Mouse (Mus musculus) CH12.LX (cell line): Measurements from ENCODE around the gene Evi5. TPM values are rescaled to one million over a fixed set of nuclear protein-coding genes. Genes with fewer than 3 reads are reported as not detected.

Source experiments
- DNase-seq: peaks from one replicate; pipeline ENCODE4 v3.0.0-alpha.2; 2013; ENCODE audit errors: extremely low read depth
- H3K27ac ChIP-seq: 2 replicates; pipeline ENCODE4 v1.5.1; 2012; ENCODE audit warnings: low read depth, mild to moderate bottlenecking, control low read depth, moderate library complexity; ENCODE audit not compliant: insufficient read depth
- H3K27me3 ChIP-seq: replicated peaks from 2 replicates; pipeline ENCODE3; 2012; ENCODE audit warnings: inconsistent platforms
- H3K36me3 ChIP-seq, 2 experiments: replicated peaks in 1 of 2; 2 replicates each; pipeline versions ENCODE3 to v1.6.1; 2012; ENCODE audit warnings: inconsistent platforms in 1 of 2, low read length in 1 of 2, mild to moderate bottlenecking in 1 of 2, mixed read lengths in 1 of 2, moderate library complexity in 1 of 2; ENCODE audit not compliant: control insufficient read depth in 1 of 2, insufficient read depth in 1 of 2
- H3K4me1 ChIP-seq, 2 experiments: 2 replicates each; pipeline ENCODE4 v1.6.1; 2012; ENCODE audit warnings: inconsistent platforms in 1 of 2, moderate library complexity in 1 of 2; ENCODE audit not compliant: insufficient read depth in 2 of 2, control insufficient read depth in 1 of 2
- H3K4me2 ChIP-seq: 2 replicates; pipeline ENCODE4 v1.6.1; 2012; ENCODE audit warnings: low read depth, mild to moderate bottlenecking, control low read depth; ENCODE audit not compliant: poor library complexity, insufficient read depth, severe bottlenecking
- H3K4me3 ChIP-seq, 3 experiments: fragments of 150-350 bp in 1 of 3; sonication (generic) in 1 of 3; replicated peaks in 1 of 3; 2 replicates each; pipeline versions ENCODE3 to v1.5.1; 2011 to 2012; ENCODE audit warnings: low read depth in 2 of 3, low read length in 2 of 3, mild to moderate bottlenecking in 2 of 3, moderate library complexity in 2 of 3, control low read depth in 1 of 3, improper control_type of control experiment in 1 of 3, inconsistent platforms in 1 of 3, mixed read lengths in 1 of 3; ENCODE audit not compliant: poor library complexity in 1 of 3
- H3K79me2 ChIP-seq: replicated peaks from 2 replicates; pipeline ENCODE4 v1.6.1; 2012; ENCODE audit warnings: mild to moderate bottlenecking, moderate library complexity; ENCODE audit not compliant: control insufficient read depth, poor library complexity, insufficient read depth, severe bottlenecking; ENCODE audit errors: extremely low read depth
- H3K9ac ChIP-seq: 2 replicates; pipeline ENCODE4 v1.6.1; 2012; ENCODE audit warnings: low read depth, mild to moderate bottlenecking, control low read depth, moderate library complexity; ENCODE audit not compliant: insufficient read depth
- H3K9me3 ChIP-seq: replicated peaks from 2 replicates; pipeline ENCODE3; 2012; ENCODE audit warnings: low read length, inconsistent platforms, mixed read lengths
- CHD1 ChIP-seq: IDR thresholded peaks from 2 replicates; pipeline ENCODE4 v1.6.1; 2012; ENCODE audit warnings: low read depth, low read length, improper control_type of control experiment, inconsistent platforms
- CTCF ChIP-seq, 2 experiments: IDR thresholded peaks in 1 of 2; conservative IDR thresholded peaks in 1 of 2; 2 replicates each; pipeline ENCODE4 v1.5.1; 2011 to 2012; ENCODE audit warnings: low read depth in 2 of 2, low read length in 2 of 2, improper control_type of control experiment in 1 of 2, inconsistent platforms in 1 of 2, mild to moderate bottlenecking in 1 of 2, moderate library complexity in 1 of 2
- ELF1 ChIP-seq: IDR thresholded peaks from 2 replicates; pipeline ENCODE4 v1.6.1; 2014; ENCODE audit warnings: low read depth, mild to moderate bottlenecking, inconsistent platforms, low read length, improper control_type of control experiment
- HCFC1 ChIP-seq: IDR thresholded peaks from 2 replicates; pipeline ENCODE4 v1.6.1; 2012; ENCODE audit warnings: low read depth, mild to moderate bottlenecking, inconsistent platforms, low read length, improper control_type of control experiment
- IRF4 ChIP-seq: IDR thresholded peaks from 2 replicates; pipeline ENCODE4 v1.6.1; 2014; ENCODE audit warnings: low read depth, mild to moderate bottlenecking, inconsistent platforms, low read length, improper control_type of control experiment
- JUND ChIP-seq: conservative IDR thresholded peaks from 2 replicates; pipeline ENCODE4 v1.6.1; 2011; ENCODE audit warnings: low read depth, low read length, improper control_type of control experiment
- KAT2A ChIP-seq: IDR thresholded peaks from 2 replicates; pipeline ENCODE4 v1.6.1; 2012; ENCODE audit warnings: low read length, improper control_type of control experiment, inconsistent platforms; ENCODE audit not compliant: insufficient replicate concordance
- MAZ ChIP-seq: IDR thresholded peaks from 2 replicates; pipeline ENCODE4 v1.6.1; 2012; ENCODE audit warnings: low read depth, mild to moderate bottlenecking, inconsistent platforms, low read length, improper control_type of control experiment, moderate library complexity
- POLR2A ChIP-seq: IDR thresholded peaks from 2 replicates; pipeline ENCODE4 v1.6.1; 2011; ENCODE audit warnings: low read depth, mild to moderate bottlenecking, improper control_type of control experiment, low read length
- RAD21 ChIP-seq: IDR thresholded peaks from 2 replicates; pipeline ENCODE4 v1.6.1; 2011; ENCODE audit warnings: low read depth, mild to moderate bottlenecking, low read length, improper control_type of control experiment, moderate library complexity
- SMC3 ChIP-seq: IDR thresholded peaks from 2 replicates; pipeline ENCODE4 v1.6.1; 2011; ENCODE audit warnings: low read depth, low read length, improper control_type of control experiment
- TBP ChIP-seq: conservative IDR thresholded peaks from 2 replicates; pipeline ENCODE4 v1.6.1; 2011; ENCODE audit warnings: low read depth, low read length, improper control_type of control experiment
- TCF12 ChIP-seq: IDR thresholded peaks from 2 replicates; pipeline ENCODE4 v1.6.1; 2014; ENCODE audit warnings: low read depth, mild to moderate bottlenecking, inconsistent platforms, low read length, improper control_type of control experiment
- UBTF ChIP-seq: IDR thresholded peaks from 2 replicates; pipeline ENCODE4 v1.6.1; 2012; ENCODE audit warnings: low read depth, mild to moderate bottlenecking, inconsistent platforms, low read length, improper control_type of control experiment, moderate library complexity
- ZC3H11A ChIP-seq: IDR thresholded peaks from 2 replicates; pipeline ENCODE4 v1.6.1; 2012; ENCODE audit warnings: low read depth, mild to moderate bottlenecking, inconsistent platforms, low read length, improper control_type of control experiment
- ZNF384 ChIP-seq: IDR thresholded peaks from 2 replicates; pipeline ENCODE4 v1.6.1; 2012; ENCODE audit warnings: low read depth, low read length, improper control_type of control experiment, inconsistent platforms
- dilution Hi-C: fragments of 300-500 bp; cut with MboI; formaldehyde crosslinking; loops from 2 replicates; pipeline ENCODE4 v1.14.3; 2020; ENCODE audit warnings: low sequenced_read_pairs; ENCODE audit not compliant: extremely low pct_unique_long_range_greater_than_20kb, extremely low pct_ligation_motif_present
- in situ Hi-C: fragments of 300-500 bp; cut with MboI; formaldehyde crosslinking; loops from 3 replicates; pipeline ENCODE4 v1.14.3; 2019; ENCODE audit warnings: low sequenced_read_pairs, low pct_ligation_motif_present, low pct_unique_long_range_greater_than_20kb, mixed read lengths
- polyA plus RNA-seq: library from polyadenylated mRNA; unstranded; fragments of >175 nt; gene quantifications from 2 replicates; pipeline ENCODE4 v1.2.1, GENCODE M21; 2012; ENCODE audit warnings: low read depth; ENCODE audit not compliant: insufficient read length
- total RNA-seq, 2 experiments: library from RNA; depleted of rRNA; stranded (reverse); fragments of 300-350 nt in 1 of 2; fragments of >200 nt in 1 of 2; gene quantifications; 2 replicates each; pipeline ENCODE4 v1.2.3; 2012 to 2014

Gene Evi5
- total and polyA plus RNA-seq, 3 experiments = 3.2 to 6.3 (median 3.8) TPM

DNA sequence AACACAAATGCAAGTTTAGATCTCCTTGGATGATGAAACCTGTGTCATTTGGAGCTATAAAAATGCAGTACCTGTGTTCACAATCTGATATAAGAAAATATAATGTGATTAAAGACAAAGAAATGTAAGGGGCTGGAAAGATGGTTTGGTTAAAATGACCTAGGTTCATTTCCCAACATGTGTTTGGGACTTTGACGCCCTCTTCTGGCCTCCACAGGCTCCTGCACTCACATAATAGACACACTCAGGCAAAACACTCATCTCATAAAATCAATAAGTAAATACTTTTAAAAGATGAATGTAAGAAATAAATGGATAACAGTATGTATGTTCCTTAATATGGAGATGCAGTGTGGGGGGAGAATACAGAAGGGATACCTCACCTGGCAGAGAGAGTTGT lies 2.1 kb upstream of the Evi5 start:
- Histone ChIP-seq H3K36me3 (no peaks in the 10 kb centered on the region), H3K4me3 (no peak overlapping the region), H3K4me1 (peaks cover 0 to 6% of the 10 kb centered on the region in 2 experiments; a peak in 2 of 4 replicates), H3K27ac (no peak overlapping the region), H3K4me2 (no peak overlapping the region), H3K9ac (no peak overlapping the region), H3K9me3 (no peaks in the 10 kb centered on the region)
- dilution Hi-C loops = no loop called here
- in situ Hi-C loops = loop anchor here (25.0 kb wide), 1 partner anchor 265 kb away; no protein-coding TSS in a partner anchor
- no peak for DNase-seq
- TF ChIP-seq RAD21 (peak; percentile 23), IRF4 (no peak), CHD1 (no peak), JUND (no peak), CTCF (conservative IDR thresholded peaks at IDR 0.05 in 1 of 2, IDR thresholded peaks at IDR 0.05 in 1 of 2; ENCODE audit: low read depth in 2 of 2, low read length in 2 of 2) (peak in 1 of 2 experiments; percentile 35; a peak in 2 of 4 replicates)
- TF ChIP-seq, all 38 proteins: peak for 2
- Histone ChIP-seq H3K27me3 (no peaks in the 10 kb centered on the region), H3K79me2 (no peaks in the 10 kb centered on the region)

GRCm38 (mm10) chr5:107875261-107875611 lies 329 bp upstream of the Evi5 start:
- in situ Hi-C loops (loop anchor here (25.0 kb wide), 1 partner anchor 263 kb away; no protein-coding TSS in a partner anchor), dilution Hi-C loops (no loop called here)
- no peak for DNase-seq
- H3K4me3 ChIP-seq = no peak overlapping the region
- peaks cover 0 to 7% of the 10 kb centered on the region in 2 experiments; a peak in 2 of 4 replicates for H3K4me1 ChIP-seq
- H3K79me2 ChIP-seq = no peaks in the 10 kb centered on the region
- no peak overlapping the region for H3K9ac ChIP-seq
- H3K9me3 ChIP-seq = no peaks in the 10 kb centered on the region
- no peaks in the 10 kb centered on the region for H3K36me3 ChIP-seq
- peak overlapping the region; percentile 9; the same call in 1 of the 2 replicates for H3K4me2 ChIP-seq
- no peak for TF ChIP-seq TBP
- TF ChIP-seq CHD1 = no peak
- no peak for TF ChIP-seq SMC3
- no peak for TF ChIP-seq MAZ
- TF ChIP-seq KAT2A = no peak
- TF ChIP-seq POLR2A = no peak
- no peak for TF ChIP-seq RAD21
- H3K27ac ChIP-seq = no peak overlapping the region
- H3K27me3 ChIP-seq = peaks cover 7% of the 10 kb centered on the region

GRCm38 (mm10) chr5:107873886-107874302 lies 1.0 kb downstream of the Evi5 start:
- peaks cover 9% of the 10 kb centered on the region for H3K27me3 ChIP-seq
- no peaks in the 10 kb centered on the region for H3K36me3 ChIP-seq
- no peak for DNase-seq
- H3K9me3 ChIP-seq = no peaks in the 10 kb centered on the region
- no peak overlapping the region for H3K4me2 ChIP-seq
- TF ChIP-seq TCF12 (no peak), HCFC1 (no peak), ZNF384 (no peak), ZC3H11A (no peak), MAZ (no peak), POLR2A (no peak), ELF1 (no peak), UBTF (no peak)
- H3K4me1 ChIP-seq = peaks cover 0 to 17% of the 10 kb centered on the region in 2 experiments; a peak in 2 of 4 replicates
- H3K79me2 ChIP-seq = no peaks in the 10 kb centered on the region
- dilution Hi-C loops = no loop called here
- H3K27ac ChIP-seq = no peak overlapping the region
- in situ Hi-C loops = no loop called here
- H3K4me3 ChIP-seq = no peak overlapping the region
- no peak overlapping the region for H3K9ac ChIP-seq
